Mouse (Mus musculus) gonadal fat pad, adult 2 months (tissue): ENCODE measurements at regions not wholly inside any gene's neighbourhood (a gene's known extent, or its start where the extent isn't known, plus 50 kb on each side); places are given as distances from the start of the nearest gene placed in this dataset.

Experiments used
- DNase-seq: peaks from one replicate; pipeline ENCODE4 v3.0.0-alpha.2; 2012; ENCODE audit warnings: low read depth

DNA sequence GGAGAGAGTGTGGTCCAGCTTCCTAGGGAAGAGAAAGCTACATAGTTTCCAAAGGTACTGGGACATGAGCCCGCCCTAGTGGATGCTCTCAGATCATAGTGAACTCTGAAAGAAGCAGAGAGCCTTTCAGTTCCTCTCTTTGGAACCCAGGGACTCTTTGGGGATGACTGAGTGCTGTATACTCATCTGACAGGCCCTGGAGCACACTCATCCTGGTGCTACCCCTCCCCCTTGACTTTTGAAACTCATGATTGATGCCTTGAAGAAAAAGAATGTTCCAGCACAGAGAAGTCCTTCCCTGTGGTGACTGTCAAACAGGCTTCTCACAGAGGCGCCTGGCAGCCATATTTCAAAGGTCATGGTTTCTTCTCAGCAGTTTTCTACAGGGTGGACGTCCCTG is 254.2 kb upstream of the Eif4g2 start:
- no peak for DNase-seq

DNA sequence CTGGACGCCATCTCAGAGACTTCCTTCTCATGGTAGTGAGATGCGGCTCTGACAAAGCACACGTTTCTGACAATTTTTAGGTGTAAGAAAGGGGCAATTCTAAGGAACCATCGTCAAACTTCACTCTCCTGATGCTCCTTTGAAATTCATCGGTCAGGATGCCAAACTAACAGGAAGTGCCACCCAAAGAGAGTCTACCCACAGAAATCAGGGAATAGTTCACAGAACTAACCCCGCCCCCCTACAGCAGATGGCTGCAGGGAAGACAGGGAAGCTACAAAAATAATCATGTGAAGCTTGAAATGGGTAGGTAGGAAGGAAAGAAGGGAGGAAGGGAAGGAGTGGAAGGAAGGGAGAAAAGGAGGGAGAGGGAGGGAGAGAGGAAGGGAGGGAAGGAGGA is 240.1 kb upstream of the Eif4g2 start:
- DNase-seq: no peak

DNA sequence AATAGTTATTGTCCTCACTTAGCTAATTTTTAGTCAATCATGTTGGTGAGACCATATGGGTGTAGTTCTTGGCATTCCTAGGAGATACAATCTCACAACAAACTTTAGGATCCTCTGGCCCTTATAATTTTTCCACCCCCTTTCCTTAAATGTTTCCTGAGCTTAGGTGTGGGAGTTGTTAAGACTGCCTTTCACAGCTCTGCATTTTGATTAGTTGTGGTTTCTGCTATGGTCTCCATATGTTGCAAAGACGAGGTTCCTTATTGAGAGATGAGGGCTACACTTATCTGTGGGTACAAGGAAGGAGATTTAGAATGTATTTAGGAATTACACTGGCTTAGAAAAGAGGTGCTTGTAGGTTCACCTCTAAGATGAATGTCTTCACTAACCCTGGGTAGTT is 237.1 kb upstream of the Eif4g2 start:
- no peak for DNase-seq

DNA sequence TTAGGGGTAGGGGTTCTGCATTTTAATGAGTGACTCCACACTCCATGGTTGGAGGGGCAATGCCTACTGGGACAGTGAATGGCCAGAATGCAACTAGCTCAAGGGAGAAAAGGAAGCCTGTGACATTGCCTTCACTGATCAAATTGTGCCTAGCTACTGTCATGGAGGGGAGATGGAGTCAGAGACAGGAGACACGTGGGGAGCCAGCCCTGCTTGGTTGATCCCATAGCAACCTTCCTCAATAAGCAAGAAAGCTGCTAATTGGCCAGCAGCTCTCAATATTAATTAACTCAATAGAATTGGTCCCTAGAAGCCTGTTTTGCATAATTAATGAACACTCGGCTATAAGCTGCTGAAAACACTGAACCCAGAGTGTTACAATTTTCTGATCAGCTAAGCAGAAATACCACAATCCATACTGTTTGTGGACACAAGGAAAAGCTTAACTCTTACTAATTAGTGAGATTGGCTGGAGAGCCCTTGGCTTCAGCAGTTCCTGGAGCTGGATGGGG is 233.7 kb upstream of the Eif4g2 start:
- DNase-seq: no peak

DNA sequence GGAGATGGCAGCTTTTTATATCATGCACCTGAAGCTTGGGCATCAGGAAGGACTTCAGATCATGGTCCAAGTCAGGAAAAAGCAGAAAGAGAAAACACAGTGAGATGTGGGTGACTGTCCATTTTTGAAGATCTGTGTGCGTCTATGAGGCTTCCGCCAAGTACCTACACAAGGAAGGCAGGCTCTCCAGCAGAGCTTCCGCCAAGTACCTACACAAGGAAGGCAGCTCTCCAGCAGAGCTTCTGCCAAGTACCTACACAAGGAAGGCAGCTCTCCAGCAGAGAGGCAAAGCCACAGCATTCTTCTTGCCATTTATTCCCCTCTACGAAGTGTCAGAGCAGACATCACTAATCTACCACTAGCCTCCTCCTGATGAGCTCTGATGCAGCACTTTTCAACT is 231.1 kb upstream of the Eif4g2 start:
- DNase-seq: no peak

DNA sequence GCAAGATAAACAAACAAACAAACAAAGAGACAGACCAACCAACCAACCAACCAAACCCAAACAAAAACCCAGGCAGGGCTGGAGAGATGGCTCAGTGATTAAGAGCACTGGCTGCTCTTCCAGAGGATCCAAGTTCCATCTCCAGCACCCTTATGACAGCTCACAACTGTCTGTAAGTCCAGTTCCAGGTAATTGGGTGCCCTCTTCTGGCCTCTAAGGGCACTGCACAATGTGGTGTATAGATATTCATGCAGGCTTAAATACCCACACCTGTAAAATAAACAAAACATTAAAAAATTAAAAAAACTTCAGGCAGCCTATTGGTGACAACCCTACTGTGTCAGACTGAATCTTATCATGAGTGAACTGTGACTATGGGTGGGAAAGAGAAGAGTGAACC is 222.4 kb upstream of the Eif4g2 start:
- DNase-seq: no peak

DNA sequence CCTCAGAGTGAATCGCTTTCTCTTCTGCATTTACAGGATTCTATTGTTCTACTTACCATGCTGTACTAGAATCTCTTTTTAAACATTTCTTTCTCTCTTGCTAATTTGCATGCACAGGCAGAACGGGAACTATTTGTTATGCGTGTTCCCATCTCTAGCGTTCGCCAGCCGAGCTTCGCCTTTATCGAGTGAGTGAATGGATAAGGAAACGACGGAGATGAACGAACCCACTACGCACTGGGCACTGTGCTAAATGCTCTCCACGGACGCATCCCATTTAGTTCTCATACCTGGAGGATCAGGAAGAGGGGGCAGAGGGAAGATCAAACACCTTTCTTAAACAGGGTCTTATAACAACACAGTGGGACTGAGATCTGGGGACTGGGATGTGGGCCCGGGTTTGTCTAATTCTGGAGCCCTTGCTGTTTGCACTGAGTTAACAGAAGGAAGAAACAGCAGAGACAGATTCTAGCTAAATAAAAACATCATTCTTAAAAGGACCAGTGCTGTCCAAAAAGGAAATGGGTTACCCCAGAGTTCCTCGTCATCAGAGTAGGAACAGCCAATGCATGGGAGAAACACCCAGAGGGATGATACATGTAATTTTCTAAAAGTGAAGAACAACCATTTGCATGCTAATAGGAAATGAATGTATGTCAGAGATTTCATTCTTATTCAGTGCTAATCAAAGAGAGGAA is 219.1 kb upstream of the Eif4g2 start:
- no peak for DNase-seq

DNA sequence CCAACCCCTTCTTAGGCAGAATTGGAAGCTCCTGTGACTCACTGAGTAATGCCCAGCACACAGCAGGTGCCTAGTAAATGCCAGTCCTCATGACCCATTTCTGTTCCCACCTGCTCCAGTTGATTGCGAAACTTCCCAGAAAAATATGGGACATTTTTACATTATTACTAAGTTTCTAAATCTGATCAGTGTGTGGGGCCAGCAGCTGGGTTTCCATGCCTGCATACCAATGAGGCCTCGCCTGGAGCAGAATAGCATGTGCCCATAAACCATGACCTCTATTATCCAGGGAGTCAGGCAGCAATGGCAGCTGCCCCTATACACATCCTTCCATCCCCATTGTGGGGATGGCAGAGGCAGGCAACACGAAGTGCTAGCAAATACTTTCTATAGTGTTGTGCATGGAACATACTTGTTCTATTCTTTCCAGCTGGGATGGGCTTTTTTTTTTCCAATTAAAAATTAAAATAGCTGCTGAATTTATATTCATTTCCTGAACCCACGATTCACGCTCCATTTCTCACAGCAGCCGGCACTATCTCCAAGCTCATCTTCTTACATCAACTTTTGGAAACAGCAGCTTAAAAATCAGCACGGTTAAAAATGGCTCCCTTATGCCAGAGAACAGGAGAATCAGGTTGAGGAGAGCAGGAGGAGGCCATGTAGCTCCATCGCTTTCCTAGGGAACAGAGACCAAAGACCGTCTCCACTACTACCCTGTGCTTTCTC is 214.5 kb upstream of the Eif4g2 start:
- no peak for DNase-seq

DNA sequence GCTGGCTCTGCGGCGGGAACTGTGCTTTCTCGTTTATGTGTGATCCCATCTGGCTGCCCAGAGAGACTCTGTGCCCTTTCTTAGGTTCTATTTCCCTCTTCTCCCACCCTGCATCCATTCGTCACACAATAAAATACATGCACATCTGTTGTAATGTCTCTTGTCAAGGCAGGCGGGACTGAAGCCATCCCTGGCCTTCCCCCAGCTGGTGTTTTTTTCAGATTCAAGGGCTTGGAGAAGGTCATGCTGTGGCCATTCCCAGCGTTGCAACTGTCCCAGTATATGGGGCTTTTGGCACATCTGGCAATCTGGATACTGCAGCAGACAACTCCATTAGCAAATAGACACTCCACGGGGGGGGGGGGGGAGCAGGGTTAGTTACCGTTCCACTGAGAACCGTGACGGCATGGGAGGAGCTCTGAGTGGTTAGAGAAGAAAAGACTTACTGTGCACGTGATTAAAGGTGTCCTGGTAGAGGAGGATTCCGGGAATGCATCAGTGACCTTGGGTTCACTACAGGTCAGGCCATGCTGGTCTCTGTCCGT is 200.7 kb upstream of the Eif4g2 start:
- no peak for DNase-seq

DNA sequence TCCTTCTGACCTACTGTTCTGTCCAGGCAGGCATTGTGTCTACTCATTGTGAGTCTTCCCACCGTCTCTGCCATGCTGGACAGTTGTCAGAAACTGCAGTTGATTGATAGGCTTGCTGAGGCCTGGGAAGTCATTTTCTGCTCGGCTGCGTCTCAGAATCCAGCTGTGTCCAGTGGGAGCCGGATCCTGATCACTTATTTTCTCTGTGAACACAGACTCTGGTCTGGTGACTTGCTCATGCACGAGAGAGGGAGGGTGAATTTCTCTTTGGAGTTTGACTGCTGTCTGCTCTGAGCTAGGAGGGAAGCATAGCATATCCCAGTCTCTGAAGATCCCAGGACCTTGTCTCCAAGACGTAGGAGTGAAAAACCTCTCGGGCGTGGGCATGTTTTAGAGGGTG is 199.5 kb upstream of the Eif4g2 start:
- no peak for DNase-seq

DNA sequence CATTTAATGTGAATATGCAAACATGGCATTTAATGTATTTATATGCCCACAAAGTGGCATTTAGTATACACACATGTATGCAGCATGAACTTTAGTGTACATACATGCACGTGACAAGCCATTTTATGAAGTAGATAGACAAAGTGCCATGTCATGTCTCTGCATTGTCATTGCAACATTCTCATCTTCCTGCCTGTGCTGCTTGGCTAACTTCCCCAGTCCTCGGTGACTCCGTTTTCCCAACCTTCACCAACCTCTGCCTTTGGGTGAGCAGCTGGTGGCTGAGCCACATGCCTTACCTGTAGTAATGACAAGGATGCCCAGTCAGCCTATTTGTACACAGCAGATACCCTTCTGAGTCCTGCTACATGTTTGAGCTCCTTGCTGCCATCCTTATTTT is 194.9 kb upstream of the Eif4g2 start:
- DNase-seq: no peak

DNA sequence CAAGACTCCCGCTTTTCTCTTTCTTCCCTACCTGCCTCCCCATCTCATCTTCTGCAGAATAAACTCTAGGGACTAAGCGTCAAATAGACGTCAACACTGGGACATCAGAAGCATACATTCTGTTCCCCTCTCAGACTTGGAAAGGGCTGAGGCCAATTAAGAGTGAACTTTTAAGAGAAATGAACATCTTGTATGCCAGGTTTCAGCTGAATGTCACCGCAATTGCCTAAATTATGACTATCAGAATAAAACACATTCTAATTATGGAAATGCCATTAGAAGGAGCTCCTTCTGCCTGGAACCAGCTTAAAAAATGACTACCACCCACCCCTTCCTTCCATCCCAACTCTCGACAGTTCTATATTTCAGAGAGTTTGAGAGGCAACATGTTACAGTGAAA is 191.0 kb upstream of the Eif4g2 start:
- no peak for DNase-seq

DNA sequence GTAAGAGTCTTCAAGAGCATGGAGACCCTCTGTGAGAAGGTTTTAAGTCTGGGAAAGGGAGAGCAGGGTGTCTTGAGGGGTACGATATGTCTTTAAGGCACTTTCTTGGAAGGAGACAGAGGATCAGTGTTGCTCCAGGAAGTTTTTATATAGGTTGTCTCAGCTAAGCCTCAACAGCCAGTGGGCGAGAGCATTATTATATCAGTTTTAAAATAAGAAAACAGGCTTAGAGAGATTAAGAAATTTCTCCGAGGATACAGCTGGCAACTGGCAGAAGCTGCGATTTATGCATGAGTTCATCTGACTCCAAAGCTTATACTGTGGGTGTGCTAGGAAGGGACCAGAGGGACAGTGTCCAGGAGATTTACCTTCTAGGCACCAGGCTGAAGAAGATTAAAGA is 188.0 kb upstream of the Eif4g2 start:
- no peak for DNase-seq

DNA sequence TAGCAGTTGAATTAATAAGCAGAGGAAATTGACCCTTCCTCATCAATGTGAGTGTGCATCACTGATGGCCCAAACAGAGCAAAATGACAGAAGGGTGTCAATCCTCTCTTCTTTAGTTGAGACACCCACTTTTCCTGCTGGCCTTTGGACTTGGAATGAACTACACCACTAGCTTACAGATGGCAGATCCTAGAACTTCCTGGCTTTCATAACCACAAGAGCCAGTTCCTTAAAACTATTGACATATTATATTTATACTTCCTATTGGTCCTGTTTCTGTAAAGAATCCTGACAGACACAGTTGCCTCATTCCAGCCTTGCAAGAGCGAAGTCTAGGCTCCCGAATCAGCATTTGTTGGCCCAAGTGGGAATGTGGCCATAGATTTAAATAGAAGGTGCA is 185.4 kb upstream of the Eif4g2 start:
- DNase-seq: no peak

DNA sequence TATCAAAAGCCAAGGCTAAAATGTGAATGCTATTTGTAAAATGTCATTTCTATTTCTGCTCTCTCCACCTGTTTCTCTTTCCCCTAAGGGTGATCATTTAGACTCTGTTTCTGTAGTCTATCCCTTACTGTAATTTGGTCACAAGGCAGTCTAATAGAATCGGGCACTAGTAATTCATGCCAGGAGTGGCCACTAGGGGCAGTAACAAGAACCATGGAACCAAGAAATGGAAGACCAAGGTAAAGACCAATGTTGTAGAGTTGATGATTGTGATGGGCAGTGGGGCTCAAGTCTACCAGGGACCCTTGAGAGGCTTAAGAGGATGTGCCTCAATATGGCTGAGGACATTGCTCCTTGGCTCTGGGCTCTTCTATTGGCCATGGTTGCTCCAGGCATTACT is 180.5 kb upstream of the Eif4g2 start:
- DNase-seq: no peak

DNA sequence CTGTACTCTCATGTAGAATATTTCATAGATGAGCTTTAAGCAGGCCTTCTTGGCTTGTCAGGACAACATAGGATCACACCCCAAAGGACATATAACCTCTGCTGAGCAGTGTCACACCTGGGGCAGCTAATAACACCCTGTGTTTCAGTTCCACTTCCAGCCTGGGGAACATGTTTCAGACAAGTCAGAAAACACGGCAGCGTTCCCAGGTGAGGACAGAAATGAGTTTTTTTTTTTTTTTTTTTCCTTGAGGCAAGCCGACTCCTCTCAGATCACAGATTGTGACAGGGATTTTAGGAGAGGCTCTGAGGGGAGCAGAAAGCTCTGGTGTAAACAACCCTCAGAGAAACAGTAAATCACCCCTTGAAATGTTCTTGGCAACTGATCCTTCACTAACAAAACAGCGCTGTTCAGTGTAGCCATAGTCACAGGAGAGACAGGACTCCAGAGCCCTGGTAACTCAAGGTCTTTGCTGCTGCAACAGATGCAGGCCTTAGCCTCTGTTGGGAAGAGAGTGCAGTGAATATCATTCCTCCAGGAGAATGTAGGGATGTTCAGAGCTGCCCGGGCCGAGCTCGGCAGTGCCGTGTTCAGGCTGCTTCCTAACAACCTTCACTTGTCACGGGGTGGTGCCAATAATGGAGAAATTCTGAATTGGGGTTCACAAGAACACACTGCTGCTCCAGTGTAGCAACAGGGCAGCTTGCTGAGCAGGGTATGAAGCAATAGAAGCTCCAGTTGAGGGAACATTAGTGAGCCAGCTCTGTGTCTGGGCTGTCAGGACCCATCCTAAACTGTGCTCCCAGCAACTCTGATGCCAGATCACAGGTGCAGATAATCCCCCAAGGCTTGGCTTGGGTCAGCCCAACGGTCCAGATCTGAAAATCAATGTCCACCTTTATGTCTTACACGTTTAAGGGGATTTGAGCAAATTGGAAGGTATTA is 177.1 kb upstream of the Eif4g2 start:
- DNase-seq: peak; percentile 80

DNA sequence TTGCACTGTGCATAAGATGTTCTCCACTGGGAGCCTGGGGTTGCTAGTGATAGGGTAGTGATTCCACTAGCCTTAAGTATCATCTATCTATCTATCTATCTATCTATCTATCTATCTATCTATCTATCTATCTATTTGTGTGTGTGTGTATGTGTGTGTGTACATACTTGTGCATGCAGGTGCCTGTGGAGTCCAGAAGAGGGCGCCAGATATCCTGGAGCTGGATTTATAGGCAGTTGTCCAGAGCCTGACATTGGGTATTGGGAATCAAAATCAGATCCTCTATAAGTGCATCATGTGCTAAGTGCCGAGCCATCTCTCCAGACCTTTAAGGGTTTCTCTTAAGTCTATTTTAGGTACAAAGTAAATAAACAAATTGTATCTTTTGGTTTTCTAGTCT is 175.0 kb upstream of the Eif4g2 start:
- DNase-seq: no peak

DNA sequence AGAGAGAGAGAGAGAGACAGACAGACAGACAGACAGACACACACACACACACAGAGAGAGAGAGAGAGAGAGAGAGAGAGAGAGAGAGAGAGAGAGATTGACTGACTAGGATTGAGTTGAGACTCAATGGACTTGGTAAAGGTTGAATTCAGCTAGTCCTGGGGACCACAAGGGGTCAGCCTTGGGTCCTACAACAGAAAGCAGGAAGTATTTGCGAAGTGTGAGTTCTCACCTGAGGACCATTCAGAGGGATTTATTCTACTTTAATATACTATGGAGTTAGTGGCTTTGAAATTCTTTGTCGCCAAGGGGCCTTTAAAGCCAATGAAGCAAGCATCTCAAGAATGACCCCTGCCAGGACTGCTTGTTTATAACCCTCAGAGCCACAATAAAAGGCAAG is 173.4 kb upstream of the Eif4g2 start:
- no peak for DNase-seq

DNA sequence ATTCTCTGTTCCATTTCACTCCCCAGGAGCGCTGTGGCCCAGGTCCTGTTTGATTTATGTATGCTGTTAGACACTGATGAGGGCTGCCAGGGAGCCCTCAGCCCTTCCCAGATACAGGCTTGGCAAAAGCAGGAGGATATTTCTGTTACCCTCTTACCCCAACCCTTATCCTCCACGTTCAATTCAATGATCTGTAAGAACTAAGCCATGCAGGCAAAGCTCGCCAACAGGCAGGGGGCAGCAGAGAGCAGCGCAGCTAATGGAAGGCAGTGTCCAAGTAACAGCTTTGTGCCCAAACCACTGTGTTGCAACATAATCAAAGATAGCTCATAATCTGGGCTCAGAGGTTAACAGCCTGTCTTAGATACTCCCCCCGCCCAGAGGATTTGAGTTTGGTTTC is 166.8 kb upstream of the Eif4g2 start:
- DNase-seq: no peak

DNA sequence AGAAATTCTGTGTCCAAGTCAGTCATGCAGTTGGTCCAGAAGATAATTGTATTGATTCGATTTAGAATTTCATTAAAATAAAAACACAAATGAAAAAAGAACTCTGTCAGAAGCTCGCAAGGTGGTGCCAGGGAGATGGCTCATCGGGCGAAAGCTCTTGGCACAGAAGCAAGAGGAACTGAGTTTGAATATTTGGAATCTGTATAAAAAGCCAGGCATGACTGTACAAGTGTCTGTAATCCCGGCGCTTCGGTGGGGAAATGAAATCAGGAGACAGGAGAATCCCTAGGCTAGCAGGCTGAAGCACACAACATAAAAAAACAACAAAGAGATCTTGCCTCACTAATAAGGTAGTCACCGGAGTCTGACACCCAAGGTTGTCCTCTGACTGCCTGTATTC is 162.7 kb upstream of the Eif4g2 start:
- DNase-seq: peak; percentile 87

DNA sequence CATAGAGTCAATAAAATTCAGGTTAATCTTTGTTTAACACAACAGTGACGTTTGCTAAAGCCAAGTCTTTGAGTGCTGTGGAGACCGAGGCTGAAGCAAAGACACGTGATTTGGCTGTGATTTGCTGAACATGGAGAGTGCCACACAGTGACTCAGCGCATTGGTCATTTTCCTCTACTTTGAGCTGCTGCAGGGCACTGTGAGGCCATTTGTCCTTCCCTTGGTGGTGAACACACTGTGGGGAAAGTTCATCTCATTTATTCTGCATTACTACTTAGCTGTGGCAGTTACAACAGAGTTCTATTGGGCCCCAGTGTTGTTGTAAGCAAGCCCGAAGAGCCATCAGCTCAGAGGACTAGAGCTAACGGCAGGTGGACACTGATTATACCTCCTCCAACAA is 162.2 kb upstream of the Eif4g2 start:
- no peak for DNase-seq

DNA sequence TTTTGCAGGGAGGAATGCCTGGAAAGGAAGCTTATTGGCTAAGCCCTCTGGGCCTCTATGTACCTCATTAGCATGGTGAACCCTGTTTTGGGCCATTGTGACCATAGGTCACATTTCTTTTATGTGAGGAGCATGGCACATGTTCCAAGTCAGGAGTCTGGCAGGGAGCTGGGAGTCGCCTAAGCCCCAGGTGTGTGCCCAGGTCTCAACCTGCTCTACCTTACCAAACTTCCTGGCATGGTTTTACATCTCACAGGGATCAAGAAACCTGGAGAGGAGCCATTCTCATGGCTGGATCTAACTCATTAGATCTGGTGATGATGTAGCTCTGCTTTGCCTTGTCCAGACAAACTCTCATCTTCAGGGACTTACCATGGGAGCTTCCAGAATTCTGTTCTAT is 161.0 kb upstream of the Eif4g2 start:
- DNase-seq: peak; percentile 91
